Mouse (Mus musculus) fibroblast of lung, adult 2 months (primary cell): Measurements from ENCODE around the gene Flt3.

Experiments used
- DNase-seq: peaks from one replicate; pipeline ENCODE4 v3.0.0-alpha.2; 2011; ENCODE audit warnings: low read depth

Gene Flt3

DNA sequence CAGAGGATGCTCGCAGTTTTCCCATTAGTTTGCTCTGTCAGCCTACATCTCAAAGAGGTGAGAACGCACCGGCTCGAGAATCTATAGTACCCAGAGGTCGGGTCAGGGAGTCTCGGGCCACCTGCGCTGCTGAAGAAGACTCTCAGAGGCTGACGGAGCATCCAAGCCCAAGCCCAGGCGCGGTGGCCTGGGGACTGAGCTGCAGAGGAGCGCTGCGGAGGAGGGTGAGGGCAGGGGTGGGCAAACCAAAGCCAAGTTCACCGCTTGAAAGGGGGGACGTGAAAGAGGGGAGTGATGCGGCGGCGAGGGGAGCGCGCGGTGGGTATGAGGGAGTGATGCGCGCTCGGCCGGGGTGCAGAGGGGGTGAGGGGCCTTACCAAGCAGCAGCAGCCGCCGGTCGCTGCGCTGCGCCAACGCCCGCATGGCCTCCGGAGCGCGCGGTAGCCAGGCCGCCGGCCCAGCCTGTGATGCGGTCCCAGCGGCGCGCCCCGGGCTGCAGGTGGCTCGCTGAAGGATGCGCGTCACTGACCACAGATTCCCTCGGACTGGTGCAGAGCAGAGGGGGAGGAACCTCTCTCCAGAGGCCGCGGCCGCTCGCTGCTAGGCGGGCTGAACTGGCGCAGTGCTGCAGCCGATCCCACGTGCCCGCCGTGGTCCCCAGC is at the start of gene Flt3:
Gene Flt3 (minus strand): TSS at position 647 of the 662 bp plus-strand sequence.
- no peak for DNase-seq

DNA sequence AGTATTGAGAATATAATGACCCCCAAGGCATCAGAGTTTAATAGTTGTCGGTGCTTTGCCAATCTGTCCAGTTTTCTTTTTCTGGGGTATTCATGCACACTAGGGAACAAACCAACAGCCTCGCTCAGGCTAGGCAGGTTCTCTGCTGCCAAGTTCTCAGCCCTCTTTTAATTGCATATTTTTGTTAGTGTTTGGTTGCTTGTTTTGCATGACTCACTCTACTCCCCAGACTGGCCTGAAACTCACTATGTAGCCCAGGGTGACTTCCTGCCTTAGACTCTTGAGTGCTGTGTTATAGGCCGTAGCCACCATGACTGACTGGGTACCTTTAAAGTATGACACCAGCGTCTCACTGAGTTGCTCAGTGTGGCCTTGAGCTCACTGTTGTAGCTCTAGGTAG is 48.6 kb upstream of the Flt3 start:
- no peak for DNase-seq

DNA sequence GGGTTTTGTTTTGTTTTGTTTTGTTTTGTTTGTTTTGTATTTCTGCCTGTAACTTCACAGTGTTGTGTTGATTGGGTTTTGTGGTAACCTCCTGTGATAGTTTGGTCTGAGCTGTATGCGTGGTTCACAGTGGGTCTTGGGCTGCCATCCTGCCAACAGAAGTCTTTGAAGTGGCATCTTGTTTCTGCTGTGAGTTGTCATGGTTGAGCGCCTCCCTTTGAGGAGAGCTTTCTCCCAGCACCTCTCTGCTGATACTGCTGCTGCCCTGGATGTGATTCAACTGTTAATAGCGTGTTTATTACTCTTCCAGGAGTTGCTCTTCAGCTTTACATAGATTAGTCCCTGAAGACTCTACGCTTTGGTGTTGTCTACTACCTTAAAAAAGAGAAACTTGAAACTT is 48.2 kb upstream of the Flt3 start:
- no peak for DNase-seq

DNA sequence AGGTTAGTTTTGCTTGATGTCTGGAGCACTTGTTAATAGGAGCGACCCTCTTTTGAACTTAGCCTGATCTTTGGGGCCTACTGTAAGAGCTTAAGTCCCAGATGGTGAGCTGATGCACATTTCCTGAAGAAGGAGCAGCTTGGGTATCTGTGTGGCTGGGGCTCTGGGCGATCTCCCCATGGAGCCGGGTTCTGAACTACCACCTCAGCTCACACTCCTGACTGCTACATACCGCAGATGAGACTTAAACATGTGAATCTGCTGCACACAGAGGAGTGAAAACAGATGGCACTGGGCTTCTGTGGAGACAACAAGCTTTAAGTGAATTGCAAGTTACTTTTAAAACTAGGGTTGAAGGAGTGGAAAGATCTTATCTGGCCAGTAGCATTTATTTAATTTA is 45.0 kb upstream of the Flt3 start:
- DNase-seq, result no peak

DNA sequence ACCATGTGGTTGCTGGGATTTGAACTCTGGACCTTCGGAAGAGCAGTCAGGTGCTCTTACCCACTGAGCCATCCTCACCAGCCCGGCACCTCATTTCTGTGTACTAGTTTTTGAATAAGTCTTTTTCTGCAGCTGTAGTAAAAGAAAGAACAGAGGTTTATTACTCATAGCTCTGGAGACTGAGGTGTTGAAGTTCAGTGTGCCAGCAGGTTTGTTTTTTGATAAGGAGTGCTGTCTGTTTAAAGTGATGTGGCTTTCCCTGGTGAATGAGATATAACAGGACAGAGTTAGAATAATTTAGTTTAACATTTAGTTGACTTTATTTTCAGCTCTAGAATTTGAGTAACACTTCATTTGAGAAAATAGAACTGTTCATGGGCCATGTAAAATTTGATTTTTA is 44.5 kb upstream of the Flt3 start:
- no peak for DNase-seq

DNA sequence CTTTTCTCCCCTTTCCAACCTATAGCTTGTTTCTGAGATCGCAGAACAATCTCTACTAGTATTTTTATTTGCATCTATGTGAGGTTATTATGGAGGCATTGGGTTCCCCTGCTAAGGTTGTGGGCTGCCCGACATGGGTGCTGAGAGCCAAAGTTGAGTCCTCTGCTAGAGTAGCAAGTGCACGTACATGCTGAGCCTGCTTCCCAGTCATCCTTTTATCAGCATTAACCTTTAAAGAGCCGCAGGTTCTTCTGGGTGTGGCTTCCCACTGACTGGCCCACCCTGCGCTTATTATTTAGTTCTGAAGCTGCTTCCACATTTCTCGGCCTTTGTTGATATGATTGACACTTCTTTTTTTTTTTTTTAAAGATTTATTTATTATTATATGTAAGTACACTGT is 44.0 kb upstream of the Flt3 start:
- DNase-seq, result no peak

DNA sequence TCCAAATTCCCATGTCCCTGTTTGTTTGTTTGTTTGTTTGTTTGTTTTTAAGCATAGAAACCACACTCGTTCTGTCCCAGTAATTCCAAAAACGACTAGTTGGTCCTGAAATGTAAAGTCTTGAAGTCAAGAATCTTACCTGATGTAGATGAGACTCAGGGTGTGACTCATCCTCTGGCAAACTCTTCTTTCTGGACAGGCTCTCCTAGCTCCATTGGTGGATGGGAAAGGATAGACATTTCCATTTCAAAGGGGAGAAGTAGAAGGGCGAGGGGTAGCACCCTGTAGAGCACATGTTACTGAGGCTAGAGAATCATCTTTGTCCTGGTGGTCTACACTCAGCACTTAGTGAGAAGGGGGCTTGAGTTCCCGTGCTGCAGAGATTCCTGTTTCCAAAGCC is 42.5 kb upstream of the Flt3 start:
- no peak for DNase-seq

DNA sequence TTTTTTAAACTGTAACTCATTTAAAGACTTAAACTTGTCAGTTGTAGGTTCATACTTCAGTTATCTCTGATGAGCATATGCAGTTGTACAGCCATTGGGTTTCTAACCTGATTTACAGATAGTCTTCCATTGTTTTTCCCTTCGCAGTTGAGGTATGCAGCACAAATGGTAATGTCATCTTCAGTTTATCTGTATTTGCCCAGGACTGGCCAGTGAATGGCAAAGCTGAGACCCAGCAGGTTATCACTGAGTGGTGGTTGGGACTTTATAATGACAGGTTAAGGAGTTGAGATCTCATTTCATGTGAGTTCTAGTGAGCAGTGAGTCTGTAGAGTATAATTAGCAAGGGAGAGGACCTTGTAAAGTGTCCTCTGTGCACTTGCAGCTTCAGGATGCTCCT is 41.7 kb upstream of the Flt3 start:
- no peak for DNase-seq

DNA sequence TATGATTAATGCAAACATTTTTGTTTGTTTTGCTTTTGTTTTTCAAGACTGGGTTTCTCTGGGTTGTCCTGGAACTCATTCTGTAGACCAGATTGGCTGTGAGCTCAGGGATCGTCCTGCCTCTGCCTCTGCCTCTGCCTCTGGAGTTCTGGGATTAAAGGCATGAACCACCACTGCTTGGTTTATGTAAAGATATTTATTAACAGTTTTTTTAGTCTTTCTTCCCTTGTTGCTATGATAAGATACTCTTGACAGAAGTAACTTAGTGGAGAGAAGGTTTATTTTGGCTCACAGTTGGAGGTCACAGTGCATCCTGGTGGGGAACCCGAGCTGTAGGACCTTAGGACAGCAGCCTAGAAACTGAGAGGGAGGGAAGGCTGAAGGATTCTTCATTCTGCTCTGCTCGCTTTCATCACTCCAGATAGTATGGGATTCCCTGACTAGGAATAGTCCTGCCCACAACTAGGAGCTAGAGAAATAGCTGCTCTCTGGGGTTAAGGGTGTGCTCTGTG is 40.8 kb upstream of the Flt3 start:
- no peak for DNase-seq

DNA sequence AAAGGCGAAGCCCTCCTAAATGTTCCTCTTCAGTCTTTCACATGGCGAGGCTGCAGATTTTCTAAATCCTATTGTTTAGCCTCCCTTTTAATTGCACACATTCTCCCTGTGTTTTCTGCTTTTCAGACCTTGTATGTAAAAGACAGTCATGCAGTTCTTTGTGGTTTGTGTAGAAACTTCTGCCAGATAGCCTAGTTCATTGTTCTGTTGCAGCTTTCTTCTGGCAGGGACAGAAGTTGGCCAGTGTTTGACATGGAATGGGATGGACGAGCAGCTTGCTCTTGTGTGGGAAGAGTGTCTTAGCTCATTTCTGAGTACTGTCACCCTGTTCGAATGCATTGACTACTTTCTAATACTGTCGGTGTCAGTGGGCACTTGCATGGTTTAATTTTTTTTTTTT is 36.2 kb upstream of the Flt3 start:
- DNase-seq, result no peak

DNA sequence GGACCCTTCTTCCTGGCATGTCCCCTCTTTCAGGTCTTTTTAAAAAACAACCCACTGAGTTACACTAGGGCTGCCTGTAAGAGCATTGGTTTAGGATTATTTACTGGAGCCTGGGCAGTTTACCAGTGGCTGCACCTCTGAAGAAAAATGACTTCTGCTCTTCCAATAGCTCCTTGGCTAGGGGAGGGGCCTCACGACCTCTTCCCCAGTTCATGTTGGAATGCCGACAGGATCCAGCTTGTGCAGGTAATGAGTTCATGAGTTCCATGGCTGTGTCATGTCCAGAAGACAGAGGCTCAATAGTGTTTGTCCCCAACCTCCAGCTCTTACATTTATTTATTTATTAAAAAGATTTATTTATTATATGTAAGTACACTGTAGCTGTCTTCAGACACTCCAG is 35.5 kb upstream of the Flt3 start:
- DNase-seq, result no peak

DNA sequence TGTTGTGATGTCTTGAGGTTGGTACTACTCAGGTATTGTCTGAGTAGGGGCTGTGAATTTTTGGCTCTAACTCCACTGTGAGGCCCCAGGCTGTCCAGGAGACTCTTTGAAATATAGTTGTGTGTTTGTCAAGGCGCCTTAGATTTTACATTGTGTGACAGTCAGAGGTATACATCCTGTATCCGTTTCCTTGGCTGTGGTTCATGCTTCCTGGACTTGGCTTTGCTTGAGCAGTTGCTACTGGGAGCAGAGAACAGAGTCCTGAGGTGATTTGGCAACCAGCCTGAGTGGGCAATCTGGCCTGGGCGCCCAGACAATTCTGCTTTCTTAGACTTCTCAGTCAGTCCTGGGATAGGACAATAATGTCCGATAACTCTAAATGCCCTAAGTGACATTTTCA is 34.9 kb upstream of the Flt3 start:
- no peak for DNase-seq

DNA sequence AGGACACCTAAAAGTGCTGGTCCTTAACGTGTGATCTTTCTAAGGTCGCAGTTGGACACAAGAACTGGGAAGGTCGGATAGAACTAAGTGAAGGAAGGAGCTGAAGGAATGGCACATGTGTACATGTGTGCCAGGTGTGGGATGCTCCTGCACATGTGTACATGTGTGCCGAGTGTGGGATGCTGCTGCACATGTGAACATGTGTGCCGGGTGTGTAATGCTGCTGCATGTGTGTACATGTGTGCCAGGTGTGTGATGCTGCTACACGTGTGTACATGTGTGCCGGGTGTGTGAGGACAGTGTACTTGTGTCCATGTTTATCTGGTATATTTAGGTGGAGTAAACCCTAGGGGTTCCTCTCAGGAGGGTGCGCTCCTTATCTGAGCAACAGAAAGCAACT is 32.6 kb upstream of the Flt3 start:
- DNase-seq, result no peak

DNA sequence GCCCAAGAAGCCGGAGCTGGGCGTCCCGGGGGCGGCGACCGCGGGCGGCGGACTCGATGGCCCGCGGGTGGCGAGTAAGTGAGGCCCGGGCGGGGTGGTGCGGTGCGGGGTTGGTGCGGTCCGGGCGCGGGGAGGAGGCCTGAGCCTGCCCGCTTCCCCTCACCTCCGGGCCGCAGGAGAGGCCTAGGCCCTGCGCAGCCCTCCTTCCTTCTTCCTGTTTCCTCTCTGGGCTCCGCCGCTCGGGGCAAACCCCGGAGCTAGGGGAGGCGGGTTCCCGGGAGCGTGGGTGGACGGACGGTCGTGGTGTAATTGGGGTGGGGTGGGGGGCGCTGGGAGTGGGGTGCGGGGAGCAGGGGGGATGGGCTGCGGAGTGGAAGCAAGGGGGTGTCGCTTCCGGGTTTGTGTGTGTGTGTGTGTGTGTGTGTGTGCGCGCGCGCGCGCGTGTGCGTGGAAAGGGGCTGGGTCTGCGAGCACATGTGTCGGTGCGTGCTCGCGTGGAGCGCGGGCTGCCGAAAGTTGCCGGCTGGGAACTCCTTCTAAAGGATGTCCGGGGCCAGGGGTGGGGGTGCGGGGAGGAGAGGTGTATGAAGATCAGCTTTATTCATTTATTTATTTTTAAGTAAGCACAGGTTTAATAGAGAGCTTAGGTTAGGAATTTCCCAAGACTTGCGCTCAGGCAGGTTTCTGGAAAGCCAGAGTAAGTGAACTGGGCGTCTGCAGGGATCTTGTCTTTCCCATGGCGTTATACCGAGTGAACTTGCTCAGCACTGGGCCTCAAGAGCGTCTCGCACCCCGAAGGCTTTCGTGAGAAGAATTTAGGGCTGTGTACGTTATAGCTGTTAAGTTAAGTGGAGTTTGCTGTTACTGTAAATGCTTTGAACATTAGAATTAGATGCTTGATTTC is 30.9 kb upstream of the Flt3 start:
- no peak for DNase-seq

DNA sequence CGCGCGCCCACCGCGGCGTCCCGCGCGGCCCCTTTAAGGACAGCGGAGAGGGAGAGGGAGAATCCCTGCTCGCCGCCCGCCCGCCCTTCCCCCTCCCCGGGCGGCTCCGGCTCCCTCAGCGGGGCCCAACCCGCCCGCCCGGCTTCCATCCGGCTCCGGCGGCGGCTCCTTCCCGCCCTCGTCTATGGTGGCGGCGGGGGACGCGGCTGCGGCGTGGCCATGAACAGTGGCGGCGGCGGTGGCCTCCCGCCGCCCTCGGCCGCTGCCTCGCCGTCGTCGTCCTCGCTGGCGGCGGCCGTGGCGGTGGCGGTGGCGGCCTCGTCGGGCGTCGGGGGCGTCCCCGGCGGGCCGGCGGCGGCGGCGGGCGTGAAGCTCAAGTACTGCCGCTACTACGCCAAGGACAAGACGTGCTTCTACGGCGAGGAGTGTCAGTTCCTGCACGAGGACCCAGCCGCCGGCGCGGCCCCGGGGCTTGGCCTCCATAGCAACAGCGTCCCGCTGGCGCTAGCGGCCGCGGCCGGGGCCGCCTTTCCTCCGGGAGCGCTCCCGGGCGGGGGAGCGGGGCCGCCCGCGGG is 30.2 kb upstream of the Flt3 start:
- DNase-seq, result no peak

DNA sequence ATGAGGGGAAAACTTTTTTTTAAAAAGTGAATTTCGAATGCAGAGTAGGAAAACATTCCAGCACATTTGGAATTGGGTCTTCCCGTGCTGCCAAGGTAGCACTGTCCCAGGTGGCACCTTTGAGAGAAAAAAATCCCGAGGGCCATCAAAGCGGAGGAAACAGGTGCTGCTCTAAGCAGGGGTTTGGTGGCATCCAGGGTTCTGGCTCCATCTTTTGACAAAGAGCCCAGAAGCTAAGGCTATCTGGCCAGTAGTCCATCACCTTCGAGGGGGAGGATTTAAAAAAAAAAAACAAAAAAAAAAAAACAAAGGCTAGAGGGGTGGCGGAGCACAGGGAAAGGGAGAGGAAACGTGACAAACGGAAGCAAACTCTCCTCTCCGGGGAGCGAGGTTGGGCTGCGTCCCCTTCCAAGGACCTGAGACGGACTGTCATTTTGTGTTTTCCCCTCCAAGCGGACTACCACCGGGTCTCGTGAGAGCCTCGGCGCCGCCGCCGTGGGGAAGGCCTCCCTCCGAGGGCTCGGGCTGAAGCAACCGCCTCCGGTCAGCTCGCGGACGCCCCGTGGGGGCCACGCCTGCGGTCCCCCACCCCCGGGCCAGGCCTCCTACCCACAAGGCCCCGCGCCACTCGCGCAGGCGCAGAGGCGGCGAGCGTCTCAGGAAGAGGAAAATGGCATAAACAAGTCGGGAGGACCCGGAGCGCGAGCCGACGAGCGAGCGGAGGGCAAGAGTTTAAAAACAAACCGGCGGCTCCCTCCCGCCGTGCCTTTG is 29.4 kb upstream of the Flt3 start, which contains the start of gene Pan3:
Gene Pan3 (plus strand): TSS at position 627 of the 771 bp plus-strand sequence.
- peak; percentile 79 for DNase-seq

DNA sequence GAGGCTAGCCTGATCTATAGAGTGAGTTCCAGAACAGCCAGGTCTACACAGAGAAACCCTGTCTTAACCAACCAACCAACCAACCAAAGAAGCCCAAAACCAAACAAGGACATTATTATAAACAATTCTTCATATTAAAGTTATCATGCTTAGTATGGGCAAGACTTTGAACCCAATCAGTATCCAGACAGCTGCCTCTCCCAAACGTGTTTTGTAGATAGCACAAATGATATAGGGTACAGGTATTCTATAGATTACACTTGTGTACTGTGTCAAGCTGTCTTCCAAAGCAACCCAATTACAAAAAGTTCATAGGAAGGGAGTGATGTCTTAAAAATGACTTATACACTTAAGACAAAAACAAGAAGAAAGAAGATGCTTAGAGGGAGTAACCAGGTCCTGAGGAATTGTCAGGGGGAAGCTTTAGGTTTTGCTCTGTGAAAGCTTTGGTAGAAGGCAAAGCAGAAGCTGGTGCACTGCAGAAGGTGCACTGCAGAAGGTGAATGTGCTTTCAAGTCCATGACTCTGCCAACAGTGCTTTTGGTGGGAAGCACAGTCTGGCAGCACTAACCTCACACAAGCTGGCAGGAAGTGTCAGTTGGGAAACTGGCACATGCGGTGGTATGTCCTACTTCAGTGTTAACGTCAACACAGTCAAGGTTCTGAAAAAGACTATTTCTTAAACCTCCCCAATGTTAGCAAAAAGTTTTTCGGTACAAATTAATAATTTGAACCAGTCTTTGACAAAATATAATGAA is 25.9 kb upstream of the Flt3 start:
- no peak for DNase-seq

DNA sequence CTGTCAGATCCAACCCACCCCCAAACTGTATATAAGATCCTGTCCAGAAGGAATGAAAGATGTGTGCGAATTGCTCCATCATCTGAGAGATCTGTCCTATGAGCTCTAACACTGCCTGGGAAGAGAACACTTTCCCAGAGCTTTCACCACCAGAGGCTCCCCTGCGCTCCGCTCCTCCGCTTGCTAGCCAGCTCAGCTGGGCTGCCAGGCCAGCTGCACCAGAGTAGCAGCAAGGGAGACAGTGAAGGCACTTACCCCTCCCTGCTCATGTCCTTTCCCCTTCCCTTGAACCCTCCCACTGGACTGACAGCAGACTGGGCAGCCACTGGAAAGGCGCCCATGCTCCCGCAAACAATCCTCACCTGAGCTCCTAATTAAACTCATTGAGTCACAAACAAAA is 23.3 kb upstream of the Flt3 start:
- no peak for DNase-seq

DNA sequence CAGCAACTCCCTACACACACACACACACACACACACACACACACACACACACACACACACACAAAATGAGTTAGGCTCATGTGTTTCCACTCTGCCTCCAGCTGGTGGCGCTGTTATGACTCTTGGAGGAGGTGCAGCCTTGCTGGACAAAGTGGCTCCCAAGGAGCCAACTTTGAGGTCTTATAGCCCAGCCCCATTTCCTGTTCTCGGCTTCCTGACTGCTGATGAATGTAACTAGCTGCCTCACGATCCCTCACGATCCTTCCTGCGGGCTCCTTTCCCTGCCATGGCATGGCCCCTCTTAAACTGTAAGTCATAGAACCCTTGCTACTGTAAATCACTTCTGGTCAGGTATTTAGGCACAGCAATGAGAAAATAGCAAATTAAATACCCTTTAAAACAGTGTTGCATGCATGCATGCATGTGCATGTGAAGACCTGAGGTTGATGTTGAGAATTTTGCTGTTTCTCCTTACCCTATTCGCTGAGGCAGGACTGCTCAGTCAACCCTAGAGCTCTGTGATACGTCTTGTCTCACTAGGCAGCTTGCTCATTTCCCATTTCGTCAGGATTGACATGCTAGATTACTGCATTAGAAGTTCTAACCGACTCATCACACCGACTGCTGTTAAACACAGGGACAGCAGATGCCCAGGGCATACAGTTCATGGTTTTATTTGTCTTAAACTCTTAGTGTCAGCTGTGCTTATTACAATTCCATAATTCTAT is 18.3 kb upstream of the Flt3 start:
- DNase-seq, result no peak

DNA sequence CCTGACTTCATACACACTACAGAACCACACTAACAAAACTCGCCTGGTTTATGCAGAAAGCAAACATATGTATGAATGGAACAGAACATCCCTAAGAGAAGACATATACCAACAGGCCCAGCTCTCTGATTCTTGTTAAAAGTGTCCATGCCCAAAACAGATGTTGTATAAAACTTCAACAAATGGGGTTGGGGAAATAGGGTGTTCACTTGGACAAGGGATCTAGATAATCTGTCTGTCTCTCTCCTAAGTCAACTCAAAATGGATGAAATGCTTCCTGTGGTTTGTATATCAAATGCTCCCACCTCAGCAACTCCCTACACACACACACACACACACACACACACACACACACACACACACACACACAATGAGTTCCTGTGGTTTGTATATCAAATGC is 17.7 kb upstream of the Flt3 start:
- no peak for DNase-seq

DNA sequence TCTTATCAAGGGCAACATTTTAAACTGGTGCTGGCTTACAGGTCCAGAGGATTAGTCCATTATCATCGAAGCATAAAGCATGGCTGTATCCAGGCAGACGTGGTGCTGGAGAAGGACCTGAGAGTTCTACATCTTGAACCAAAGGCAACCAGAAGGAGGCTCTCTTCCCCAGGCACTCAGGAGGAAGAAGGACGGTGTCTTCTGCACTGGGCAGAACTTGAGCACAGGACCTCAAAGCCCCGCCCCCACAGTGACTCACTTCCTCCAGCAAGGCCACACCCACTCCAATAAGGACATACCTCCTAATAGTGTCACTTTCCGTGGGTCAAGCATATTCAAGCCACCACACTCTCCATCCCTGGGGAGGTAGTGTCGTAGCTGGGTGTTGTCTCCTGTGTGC is 10.3 kb upstream of the Flt3 start:
- DNase-seq, result no peak
